Mouse (Mus musculus): ENCODE measurements at regions not wholly inside any gene's neighbourhood (a gene's known extent, or its start where the extent isn't known, plus 50 kb on each side); places are given as distances from the start of the nearest gene placed in this dataset.

DNA sequence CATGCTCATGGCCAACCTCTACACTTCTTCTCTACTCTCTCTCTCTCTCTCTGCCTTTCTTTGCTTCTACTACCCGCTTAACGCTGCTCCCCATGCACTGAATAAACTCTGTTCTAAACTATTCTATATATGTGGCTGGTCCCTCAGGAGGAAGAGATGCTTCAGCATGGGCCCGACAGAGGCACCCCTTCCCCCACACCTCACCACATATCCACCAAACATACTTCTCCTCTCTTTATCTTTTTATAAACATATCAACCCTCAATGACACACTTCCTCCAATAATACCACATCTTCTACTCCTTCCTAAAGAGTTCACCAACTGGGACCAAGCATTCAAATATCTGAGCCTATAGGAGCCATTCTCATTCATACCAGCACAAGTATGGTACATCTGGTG lies 72.6 kb upstream of the Marcks start:
- no peak overlapping the region for H3K27ac ChIP-seq (ENCODE audit: insufficient read depth, low read depth, low read length)
- no peak for DNase-seq
- H3K36me3 ChIP-seq (ENCODE audit: control insufficient read depth, insufficient read depth, low read length), result no peaks in the 10 kb centered on the region
- TF ChIP-seq CTCF (conservative IDR thresholded peaks at IDR 0.05; ENCODE audit: insufficient read depth, insufficient read length, low read depth, low read length), result no peak
- no peak for TF ChIP-seq POLR2A (IDR thresholded peaks at IDR 0.05; ENCODE audit: low read depth, low read length)
- WGBS, result 91% methylated on average over 3 of the region's 3 CpGs
- H3K4me1 ChIP-seq (ENCODE audit: control insufficient read depth, insufficient read depth, low read length), result no peaks in the 10 kb centered on the region
- no peak overlapping the region for H3K4me3 ChIP-seq (ENCODE audit: insufficient read depth, low read depth, low read length)
- H3K27me3 ChIP-seq (replicated peaks; ENCODE audit: control insufficient read depth, insufficient read depth, low read length), result no peaks in the 10 kb centered on the region

GRCm38 (mm10) chr10:37210223-37210622 lies 71.5 kb upstream of the Marcks start:
- Histone ChIP-seq H3K36me3 (ENCODE audit: control insufficient read depth, insufficient read depth, low read length) (no peaks in the 10 kb centered on the region), H3K27ac (ENCODE audit: insufficient read depth, low read depth, low read length) (no peak overlapping the region), H3K4me3 (ENCODE audit: insufficient read depth, low read depth, low read length) (no peak overlapping the region), H3K4me1 (ENCODE audit: control insufficient read depth, insufficient read depth, low read length) (no peaks in the 10 kb centered on the region), H3K27me3 (replicated peaks; ENCODE audit: control insufficient read depth, insufficient read depth, low read length) (no peaks in the 10 kb centered on the region)
- TF ChIP-seq POLR2A (IDR thresholded peaks at IDR 0.05; ENCODE audit: low read depth, low read length) (no peak), CTCF (conservative IDR thresholded peaks at IDR 0.05; ENCODE audit: insufficient read depth, insufficient read length, low read depth, low read length) (no peak)
- DNase-seq, result no peak
- 83% methylated on average over 1 of the region's 1 CpGs for WGBS

GRCm38 (mm10) chr10:37206986-37207385 lies 68.3 kb upstream of the Marcks start:
- no peaks in the 10 kb centered on the region for H3K4me1 ChIP-seq (ENCODE audit: control insufficient read depth, insufficient read depth, low read length)
- no peak overlapping the region for H3K4me3 ChIP-seq (ENCODE audit: insufficient read depth, low read depth, low read length)
- H3K36me3 ChIP-seq (ENCODE audit: control insufficient read depth, insufficient read depth, low read length), result no peaks in the 10 kb centered on the region
- no peaks in the 10 kb centered on the region for H3K27me3 ChIP-seq (replicated peaks; ENCODE audit: control insufficient read depth, insufficient read depth, low read length)
- TF ChIP-seq POLR2A (IDR thresholded peaks at IDR 0.05; ENCODE audit: low read depth, low read length) (no peak), CTCF (conservative IDR thresholded peaks at IDR 0.05; ENCODE audit: insufficient read depth, insufficient read length, low read depth, low read length) (no peak)
- 92% methylated on average over 1 of the region's 1 CpGs for WGBS
- DNase-seq, result no peak
- H3K27ac ChIP-seq (ENCODE audit: insufficient read depth, low read depth, low read length), result no peak overlapping the region

DNA sequence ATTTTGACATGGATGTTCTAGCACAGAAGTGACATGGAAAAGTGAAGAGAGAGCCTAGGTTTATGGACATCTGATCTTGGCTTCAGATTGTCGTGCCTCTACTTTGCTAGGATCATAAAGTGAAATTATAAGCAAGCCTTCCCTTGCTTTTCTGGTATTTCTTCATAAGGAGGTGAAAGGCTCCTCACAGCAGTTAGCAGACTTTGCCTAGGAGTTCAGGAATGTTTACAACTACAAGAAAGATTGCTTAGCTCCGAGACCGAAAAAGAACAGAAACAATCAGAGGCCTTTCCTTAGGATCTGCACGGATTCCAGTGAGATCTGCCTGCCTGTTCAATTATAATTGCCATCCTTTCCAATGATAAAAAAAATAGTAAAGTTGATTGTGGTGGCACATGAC lies 67.8 kb upstream of the Marcks start:
- Histone ChIP-seq H3K27ac (ENCODE audit: insufficient read depth, low read depth, low read length) (no peak overlapping the region), H3K36me3 (ENCODE audit: control insufficient read depth, insufficient read depth, low read length) (no peaks in the 10 kb centered on the region), H3K4me3 (ENCODE audit: insufficient read depth, low read depth, low read length) (no peak overlapping the region), H3K4me1 (ENCODE audit: control insufficient read depth, insufficient read depth, low read length) (no peaks in the 10 kb centered on the region), H3K27me3 (replicated peaks; ENCODE audit: control insufficient read depth, insufficient read depth, low read length) (no peaks in the 10 kb centered on the region)
- TF ChIP-seq POLR2A (IDR thresholded peaks at IDR 0.05; ENCODE audit: low read depth, low read length) (no peak), CTCF (conservative IDR thresholded peaks at IDR 0.05; ENCODE audit: insufficient read depth, insufficient read length, low read depth, low read length) (no peak)
- no peak for DNase-seq
- 80% methylated on average over 4 of the region's 4 CpGs for WGBS

- H3K27me3 ChIP-seq (replicated peaks; ENCODE audit: control insufficient read depth, insufficient read depth, low read length), result no peaks in the 10 kb centered on the region
- DNase-seq, result no peak
- H3K4me3 ChIP-seq (ENCODE audit: insufficient read depth, low read depth, low read length), result no peak overlapping the region
- no peaks in the 10 kb centered on the region for H3K4me1 ChIP-seq (ENCODE audit: control insufficient read depth, insufficient read depth, low read length)
- H3K27ac ChIP-seq (ENCODE audit: insufficient read depth, low read depth, low read length), result no peak overlapping the region
- no peaks in the 10 kb centered on the region for H3K36me3 ChIP-seq (ENCODE audit: control insufficient read depth, insufficient read depth, low read length)
- 93% methylated on average over 1 of the region's 1 CpGs for WGBS
- no peak for TF ChIP-seq CTCF (conservative IDR thresholded peaks at IDR 0.05; ENCODE audit: insufficient read depth, insufficient read length, low read depth, low read length)
- TF ChIP-seq POLR2A (IDR thresholded peaks at IDR 0.05; ENCODE audit: low read depth, low read length), result no peak
Measured at GRCm38 (mm10) chr10:37203709-37204108, 65.0 kb upstream of the Marcks start.

DNA sequence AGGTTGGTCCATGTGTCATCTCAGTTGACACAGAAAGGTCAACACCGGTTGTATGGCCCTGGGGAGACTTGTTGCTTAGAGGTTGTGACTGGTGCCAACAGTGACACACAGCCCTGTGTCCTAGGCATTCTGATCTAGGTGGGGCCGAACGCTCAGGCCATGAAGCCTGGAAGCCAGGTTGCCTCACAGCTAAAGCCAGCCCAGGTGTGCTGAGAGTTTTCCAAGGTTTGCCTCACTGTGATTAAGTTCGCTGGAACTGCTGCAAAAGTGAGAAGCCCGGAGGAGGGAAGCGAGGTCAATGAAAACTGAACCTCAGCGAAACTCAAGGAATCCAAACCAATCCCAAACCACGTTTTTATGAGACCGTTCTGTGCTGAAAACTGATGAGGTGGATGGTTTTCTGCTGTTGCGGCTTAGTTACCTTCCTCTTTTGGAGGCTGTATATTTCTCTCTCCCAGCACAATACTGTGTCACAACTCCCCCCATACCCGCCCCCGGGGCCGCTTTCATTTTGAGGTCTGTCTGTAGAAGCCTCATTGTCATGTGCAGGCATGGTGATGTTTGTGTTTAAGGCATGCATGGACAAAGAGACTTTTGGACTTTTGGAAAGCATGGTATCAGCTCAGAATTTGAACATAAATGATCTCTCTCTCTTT lies 56.2 kb upstream of the Marcks start:
- Histone ChIP-seq H3K4me1 (ENCODE audit: control insufficient read depth, insufficient read depth, low read length) (no peaks in the 10 kb centered on the region), H3K36me3 (ENCODE audit: control insufficient read depth, insufficient read depth, low read length) (no peaks in the 10 kb centered on the region), H3K27ac (ENCODE audit: insufficient read depth, low read depth, low read length) (no peak overlapping the region), H3K27me3 (replicated peaks; ENCODE audit: control insufficient read depth, insufficient read depth, low read length) (no peaks in the 10 kb centered on the region), H3K4me3 (ENCODE audit: insufficient read depth, low read depth, low read length) (no peak overlapping the region)
- 70% methylated on average over 13 of the region's 13 CpGs for WGBS
- TF ChIP-seq POLR2A (IDR thresholded peaks at IDR 0.05; ENCODE audit: low read depth, low read length), result no peak
- no peak for TF ChIP-seq CTCF (conservative IDR thresholded peaks at IDR 0.05; ENCODE audit: insufficient read depth, insufficient read length, low read depth, low read length)
- DNase-seq, result no peak

DNA sequence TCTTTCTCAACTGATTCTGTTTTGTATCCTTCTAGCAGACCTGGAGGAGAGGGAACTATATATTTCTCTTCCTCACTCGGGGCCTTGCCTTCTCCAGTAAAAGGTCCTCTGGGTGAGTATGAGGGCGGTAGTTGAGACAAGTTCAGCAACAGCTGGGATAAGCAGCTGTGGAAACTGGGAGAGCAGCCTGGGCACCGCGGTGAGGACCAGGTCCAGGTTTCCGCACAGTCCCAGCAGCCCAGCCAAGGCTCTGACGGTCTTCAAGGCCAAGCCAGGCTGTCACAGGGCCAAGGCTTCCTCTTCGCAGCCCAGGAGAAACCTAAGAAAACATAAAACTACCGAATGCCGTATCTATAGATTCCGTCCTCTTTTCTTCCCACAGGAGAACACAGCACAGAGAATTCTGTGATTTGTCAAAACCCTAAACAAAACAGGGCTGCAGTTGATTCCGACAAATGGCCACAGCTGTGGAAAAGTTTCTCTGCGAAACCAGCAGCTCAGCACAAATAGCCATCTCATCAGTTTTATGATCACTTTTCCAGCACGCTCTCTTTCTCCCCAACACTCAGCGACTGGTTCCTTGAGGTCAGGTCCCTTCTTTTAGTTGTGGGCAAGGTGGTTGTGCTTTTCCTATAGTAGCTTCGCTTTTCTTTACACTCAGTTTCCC lies 55.5 kb upstream of the Marcks start:
- no peaks in the 10 kb centered on the region for H3K4me1 ChIP-seq (ENCODE audit: control insufficient read depth, insufficient read depth, low read length)
- H3K27ac ChIP-seq (ENCODE audit: insufficient read depth, low read depth, low read length), result no peak overlapping the region
- no peaks in the 10 kb centered on the region for H3K27me3 ChIP-seq (replicated peaks; ENCODE audit: control insufficient read depth, insufficient read depth, low read length)
- no peaks in the 10 kb centered on the region for H3K36me3 ChIP-seq (ENCODE audit: control insufficient read depth, insufficient read depth, low read length)
- H3K4me3 ChIP-seq (ENCODE audit: insufficient read depth, low read depth, low read length), result no peak overlapping the region
- WGBS, result 81% methylated on average over 15 of the region's 15 CpGs
- DNase-seq, result no peak
- TF ChIP-seq POLR2A (IDR thresholded peaks at IDR 0.05; ENCODE audit: low read depth, low read length) (no peak), CTCF (conservative IDR thresholded peaks at IDR 0.05; ENCODE audit: insufficient read depth, insufficient read length, low read depth, low read length) (no peak)

Data from kidney, adult 2 months (tissue).